Mouse (Mus musculus) heart, postnatal 10 days (tissue): ENCODE data around the gene Igdcc3. TPM values are rescaled to one million over a fixed set of nuclear protein-coding genes. Genes with fewer than 3 reads are reported as not detected.
"Not testable (repeated sequence)": the region's sequence is repeated elsewhere in the genome, so short reads cannot be mapped to it uniquely, and the experiment has no call there.

Source experiments
- DNase-seq, 2 experiments: peaks; one replicate each; pipeline ENCODE4 v3.0.0; 2021
- intact Hi-C: fragments of 180-260 bp; cut with DNase I; formaldehyde crosslinking; loops from one replicate; pipeline ENCODE4 v1.15.1; 2025
- total RNA-seq, 2 experiments: library from RNA; stranded (reverse); gene quantifications; 2 replicates each; pipeline ENCODE4 v1.2.3; 2021

The Igdcc3 gene
- total RNA-seq, 2 experiments from 2014 or later = 0.22 to 0.40 TPM

DNA sequence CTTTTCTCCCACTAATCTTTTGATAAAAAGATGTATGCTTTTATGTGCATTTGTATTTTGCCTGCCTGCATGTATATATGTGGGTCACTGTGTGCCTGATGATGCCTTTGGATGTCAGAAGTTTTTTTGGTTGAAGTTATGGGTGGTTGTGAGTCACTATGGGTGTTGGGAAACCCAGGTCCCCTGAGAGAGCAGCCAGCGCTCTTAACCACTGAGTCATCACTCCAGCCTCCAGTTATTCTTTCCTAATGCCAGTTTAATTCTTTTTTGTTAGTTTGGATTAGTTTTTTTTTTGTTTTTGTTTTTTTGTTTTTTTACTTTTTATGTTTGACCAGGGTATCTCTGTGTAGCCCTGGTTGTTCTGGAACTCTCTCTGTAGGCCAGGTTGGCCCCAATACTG, 59.6 kb downstream of the Igdcc3 start:
- DNase-seq = peak; percentile 60 to 68
- intact Hi-C loops = no loop called here

- intact Hi-C loops = no loop called here
Measured at GRCm38 (mm10) chr9:65201021-65201380, 60.0 kb downstream of the Igdcc3 start.

DNA sequence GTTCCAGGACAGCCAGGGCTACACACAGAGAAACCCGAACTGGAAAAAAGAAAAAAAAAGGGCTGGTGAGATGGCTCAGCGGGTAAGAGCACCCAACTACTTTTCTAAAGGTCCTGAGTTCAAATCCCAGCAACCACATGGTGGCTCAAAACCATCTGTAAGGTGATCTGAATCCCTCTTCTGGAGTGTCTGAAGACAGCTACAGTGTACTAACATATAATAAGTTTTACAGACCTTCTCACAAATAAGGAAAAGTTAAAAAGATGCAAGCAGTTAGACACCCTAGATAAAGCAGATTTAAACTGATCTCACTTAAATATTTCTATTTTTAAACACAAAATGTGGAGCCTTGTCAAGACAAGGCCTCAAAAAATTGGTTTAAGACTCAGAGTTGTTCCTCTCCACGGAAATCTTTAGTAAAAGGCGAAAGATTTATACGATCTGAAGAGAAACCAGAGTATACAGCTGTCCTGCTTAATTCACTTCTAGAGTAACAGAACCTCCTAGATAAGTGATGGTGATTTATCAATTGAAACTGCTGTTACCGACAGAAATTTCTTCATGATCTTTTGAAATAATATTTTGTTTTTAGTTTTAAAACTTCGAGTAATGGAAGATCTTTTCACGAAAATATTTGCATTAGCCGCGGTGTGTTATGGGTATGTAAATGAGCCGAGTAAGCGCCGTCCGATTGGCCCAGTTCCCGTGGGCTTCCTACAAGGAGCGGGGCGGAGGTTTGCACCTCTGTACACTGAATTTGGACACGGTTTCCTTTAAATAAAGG, 60.6 kb downstream of the Igdcc3 start:
- DNase-seq = peak; percentile 89 to 93
- intact Hi-C loops = no loop called here

More at GRCm38 (mm10) chr9:65201021-65201380, 60.0 kb downstream of the Igdcc3 start:
- DNase-seq = no peak

GRCm38 (mm10) chr9:65202165-65202754, 61.3 kb downstream of the Igdcc3 start:
- intact Hi-C loops = no loop called here
- no peak for DNase-seq

- intact Hi-C loops = no loop called here
- DNase-seq = no peak
Measured at GRCm38 (mm10) chr9:65205049-65205815, 64.2 kb downstream of the Igdcc3 start.

DNA sequence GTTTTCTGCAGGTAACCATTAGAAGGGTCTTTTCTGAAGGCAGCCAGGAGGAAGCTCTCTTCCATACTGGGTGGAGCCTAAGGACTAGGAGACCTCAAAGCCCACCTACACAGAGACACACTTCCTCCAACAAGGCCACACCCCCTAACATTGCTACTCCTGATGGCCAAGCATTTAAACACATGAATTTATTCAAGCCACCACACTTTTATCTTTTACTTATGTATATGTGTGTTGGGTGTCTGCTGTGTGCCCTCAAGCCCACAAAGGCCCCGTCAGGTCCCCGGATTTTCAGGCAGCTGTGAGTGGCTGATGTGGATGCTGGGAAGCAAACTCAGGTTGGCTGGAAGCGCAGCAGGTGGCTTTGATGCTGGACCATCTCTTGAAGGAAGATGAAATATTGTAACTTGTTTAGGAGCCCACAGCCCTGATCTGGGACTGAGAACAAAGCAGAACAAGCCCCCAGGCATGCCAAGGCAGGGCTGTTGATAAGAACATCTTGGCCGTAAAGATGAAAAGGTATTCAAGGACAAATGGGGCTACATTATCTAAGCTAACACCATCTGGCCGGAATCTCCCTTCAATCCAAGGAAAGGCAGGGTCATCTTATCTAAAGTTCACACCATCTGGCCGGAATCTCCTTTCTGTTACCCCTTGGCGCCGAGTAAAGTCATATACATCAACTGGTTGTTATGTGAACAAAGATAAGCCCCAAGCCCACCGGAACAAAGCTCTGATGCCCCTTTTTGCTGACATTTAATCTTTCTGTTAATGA, 66.2 kb downstream of the Igdcc3 start:
- DNase-seq, intact Hi-C loops: not testable (repeated sequence)

- intact Hi-C loops = no loop called here
- no peak for DNase-seq
Measured at GRCm38 (mm10) chr9:65208293-65209179, 67.5 kb downstream of the Igdcc3 start.

DNA sequence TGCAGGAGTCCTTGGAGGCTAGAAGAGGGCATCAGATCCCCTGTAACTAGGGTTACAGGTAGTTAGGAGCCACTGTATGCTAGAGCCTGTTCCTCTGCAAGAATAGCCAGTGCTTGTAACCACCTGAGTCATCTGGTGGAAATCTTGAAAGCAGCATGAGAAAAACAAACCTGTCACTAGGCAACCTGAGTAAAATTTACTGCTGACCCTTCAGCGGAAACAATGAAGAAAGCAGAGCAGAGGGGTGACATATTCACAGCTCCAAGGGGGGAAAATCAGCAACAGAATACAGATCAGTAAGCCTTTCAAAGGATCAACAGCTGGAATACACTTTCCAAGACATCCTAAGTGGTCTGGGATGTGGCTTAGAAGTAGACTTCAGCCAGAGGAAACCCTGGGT, 70.6 kb downstream of the Igdcc3 start:
- DNase-seq = no peak
- intact Hi-C loops = no loop called here

DNA sequence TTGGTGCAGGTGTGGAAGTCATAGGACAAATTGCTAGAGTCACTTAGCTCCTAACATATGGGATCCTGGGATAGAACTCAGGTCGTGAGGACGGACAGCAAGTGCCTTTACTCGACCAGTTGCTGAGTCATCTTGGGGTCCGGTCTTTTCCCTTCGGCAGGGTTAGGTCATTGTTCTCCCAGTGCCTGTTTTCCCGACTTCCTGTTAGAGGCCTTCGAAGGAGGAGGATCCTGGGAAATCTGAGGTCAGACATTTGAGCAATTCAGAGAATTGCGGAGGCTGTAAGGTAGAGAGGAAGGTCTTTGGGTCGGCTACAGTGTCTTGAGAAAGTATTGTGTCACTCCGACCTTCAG, 73.4 kb downstream of the Igdcc3 start:
- intact Hi-C loops = no loop called here

DNA sequence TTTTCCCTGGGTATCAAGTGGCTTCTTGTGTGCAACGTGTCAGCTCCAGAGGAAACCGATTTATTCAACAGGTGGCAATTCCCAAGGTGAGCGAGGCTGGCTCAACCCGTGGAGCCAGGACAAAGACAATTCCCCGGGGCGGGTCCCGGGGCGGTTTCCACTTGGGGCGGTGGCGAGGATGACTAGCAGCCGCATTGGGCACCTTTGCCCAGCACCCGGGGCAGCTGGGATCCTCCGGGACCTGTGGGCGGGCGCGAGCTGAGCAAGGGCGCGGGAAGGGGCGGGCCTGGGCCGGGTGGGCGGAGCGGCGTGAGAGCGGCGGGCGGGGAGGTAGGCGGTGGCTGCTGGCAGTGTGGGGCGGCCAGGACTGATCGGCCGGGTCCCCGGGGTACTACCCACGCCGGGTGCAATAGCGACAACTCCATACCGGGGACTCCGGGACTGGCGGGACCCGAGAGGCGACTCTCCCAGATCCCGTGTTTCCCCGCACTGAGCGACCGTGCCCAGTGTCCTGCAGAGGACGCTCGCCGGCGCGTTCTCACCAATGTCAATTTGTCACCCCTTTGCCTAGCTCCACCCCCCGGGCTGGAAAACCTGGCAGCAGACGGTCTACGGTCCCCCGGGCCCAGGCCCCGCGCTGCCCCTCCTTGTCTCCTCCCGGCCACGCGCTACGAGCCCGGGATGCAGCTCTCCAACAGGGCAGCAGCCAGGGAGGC, 73.9 kb downstream of the Igdcc3 start:
- peak; percentile 93 to 94 for DNase-seq
- intact Hi-C loops = no loop called here

More for the DNA sequence above, 73.4 kb downstream of the Igdcc3 start:
- no peak for DNase-seq

DNA sequence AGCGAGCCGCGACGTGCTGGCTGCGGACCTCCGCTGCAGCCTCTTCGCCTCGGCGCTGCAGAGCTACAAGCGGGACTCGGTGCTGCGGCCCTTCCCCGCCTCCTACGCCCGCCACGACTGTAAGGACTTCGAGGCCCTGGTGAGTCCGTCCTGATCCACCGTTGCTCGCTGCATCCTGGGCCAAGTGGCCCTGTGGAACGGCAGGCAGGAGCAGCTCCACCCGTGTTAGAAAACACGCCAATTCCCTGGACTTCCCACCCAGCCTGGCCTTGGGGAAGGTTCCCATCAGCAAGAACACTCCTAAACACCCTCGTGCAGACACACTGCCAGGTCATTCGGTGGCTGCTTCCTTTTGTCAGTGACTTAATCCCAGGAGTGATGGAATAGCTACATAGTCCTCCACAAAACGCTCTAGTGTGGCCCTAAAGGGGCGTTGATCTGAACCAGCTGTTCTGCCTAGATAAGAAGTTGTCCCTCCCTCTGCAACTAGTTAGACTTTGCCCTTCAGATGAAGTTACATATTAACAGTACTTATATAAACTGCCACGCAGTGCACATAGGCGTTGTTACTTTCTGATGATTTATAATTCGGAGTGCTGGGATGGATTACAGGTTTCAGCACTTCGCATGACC, 74.6 kb downstream of the Igdcc3 start:
- intact Hi-C loops = no loop called here
- no peak for DNase-seq

- DNase-seq = no peak
- intact Hi-C loops = no loop called here
Measured at GRCm38 (mm10) chr9:65216972-65217371, 76.0 kb downstream of the Igdcc3 start.

- no peak for DNase-seq
- intact Hi-C loops = no loop called here
Measured at GRCm38 (mm10) chr9:65217661-65218060, 76.7 kb downstream of the Igdcc3 start.

DNA sequence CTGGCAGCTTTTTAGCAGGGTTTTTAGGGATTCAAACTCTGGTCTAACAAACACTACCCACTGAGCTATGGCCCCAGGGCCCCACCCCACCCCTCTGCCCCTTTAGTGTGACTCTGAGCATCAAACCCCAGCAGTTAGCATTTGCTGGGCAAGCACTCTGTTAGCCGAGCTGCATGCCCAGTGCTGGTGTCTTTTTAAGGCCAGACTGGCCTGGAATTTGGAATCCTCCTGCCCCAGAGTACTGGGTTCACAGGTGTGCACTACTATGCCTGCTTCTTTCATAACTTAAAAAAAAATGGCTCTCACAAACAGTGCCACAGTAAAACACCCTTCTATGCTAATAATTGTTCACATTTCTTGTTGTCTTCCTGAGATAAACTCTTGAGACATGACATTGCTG, 77.9 kb downstream of the Igdcc3 start:
- DNase-seq = no peak

GRCm38 (mm10) chr9:65220398-65220797, 79.4 kb downstream of the Igdcc3 start:
- intact Hi-C loops, DNase-seq: not testable (repeated sequence)

More for the DNA sequence above, 77.9 kb downstream of the Igdcc3 start:
- intact Hi-C loops = no loop called here

GRCm38 (mm10) chr9:65223927-65224326, 82.9 kb downstream of the Igdcc3 start:
- intact Hi-C loops = no loop called here
- no peak for DNase-seq

GRCm38 (mm10) chr9:65225795-65226194, 84.8 kb downstream of the Igdcc3 start:
- DNase-seq = peak; percentile 46 to 73
- intact Hi-C loops = loop anchor here (2.0 to 5.0 kb wide), 2 partner anchors 57 to 207 kb away; no protein-coding TSS in a partner anchor

DNA sequence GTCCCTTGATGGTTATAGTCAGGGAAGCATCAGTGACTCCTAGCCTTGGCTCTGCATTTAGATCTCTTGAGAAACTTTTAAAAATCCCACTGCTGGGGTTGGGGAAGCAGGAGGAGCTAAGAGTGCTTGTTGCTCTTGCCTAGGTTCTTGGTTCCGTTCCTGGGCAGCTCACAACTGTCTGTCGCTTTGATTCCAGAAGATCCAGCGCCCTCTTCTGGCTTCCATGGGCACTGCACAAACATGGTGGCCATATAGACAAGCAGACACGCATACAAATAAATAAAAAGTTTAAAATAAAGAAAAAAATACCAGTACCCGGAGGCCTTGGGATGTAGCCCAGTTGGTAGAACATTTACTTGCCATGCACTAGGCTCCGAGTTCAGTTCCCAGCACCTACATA, 89.3 kb downstream of the Igdcc3 start:
- intact Hi-C loops = no loop called here
- DNase-seq = no peak

GRCm38 (mm10) chr9:65231284-65231683, 90.3 kb downstream of the Igdcc3 start:
- intact Hi-C loops = no loop called here
- DNase-seq = no peak
